Mouse (Mus musculus): ENCODE measurements around the gene Rnf185.

Gene Rnf185

DNA sequence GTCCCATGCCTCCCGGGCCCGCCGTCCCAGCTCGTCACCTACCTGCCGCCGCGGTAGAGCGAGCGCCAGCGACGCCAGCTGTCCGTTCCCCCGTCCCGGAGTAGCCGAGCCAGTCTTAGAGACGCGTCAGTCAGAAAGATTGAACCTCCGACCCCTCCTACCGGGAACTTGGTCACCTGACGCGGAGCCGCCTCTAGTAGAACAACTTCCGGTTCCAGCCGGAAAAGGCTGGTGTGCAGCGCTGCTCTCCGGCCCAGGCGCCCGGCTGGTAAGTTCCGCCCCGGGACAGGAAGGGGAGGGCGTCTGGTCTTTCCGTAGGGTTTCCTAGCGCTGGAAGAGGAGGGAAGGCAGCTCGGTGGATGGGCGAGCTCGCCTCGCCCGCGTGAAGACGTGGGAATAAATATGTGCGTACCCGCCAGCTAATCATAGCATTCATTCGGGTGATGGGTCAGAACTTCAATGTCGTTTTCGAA, at the start of gene Rnf185:
Gene Rnf185, minus strand, starts transcription at position 197 of the 473 bp plus-strand sequence.
- in situ Hi-C loops (cut with MboI; ENCODE audit: low sequenced_read_pairs) = no loop called here

GRCm38 (mm10) chr11:3497296-3497695, 45.1 kb upstream of the Rnf185 start:
- in situ Hi-C loops (cut with MboI; ENCODE audit: low sequenced_read_pairs) = no loop called here

GRCm38 (mm10) chr11:3496756-3497155, 44.6 kb upstream of the Rnf185 start:
- in situ Hi-C loops (cut with MboI; ENCODE audit: low sequenced_read_pairs) = no loop called here

GRCm38 (mm10) chr11:3495496-3495895, 43.3 kb upstream of the Rnf185 start:
- in situ Hi-C loops (cut with MboI; ENCODE audit: low sequenced_read_pairs) = no loop called here

- in situ Hi-C loops (cut with MboI; ENCODE audit: low sequenced_read_pairs) = no loop called here
These were observed 42.7 kb upstream of the Rnf185 start for GRCm38 (mm10) chr11:3494857-3495256.

GRCm38 (mm10) chr11:3492748-3493147, 40.6 kb upstream of the Rnf185 start:
- in situ Hi-C loops (cut with MboI; ENCODE audit: low sequenced_read_pairs) = no loop called here

DNA sequence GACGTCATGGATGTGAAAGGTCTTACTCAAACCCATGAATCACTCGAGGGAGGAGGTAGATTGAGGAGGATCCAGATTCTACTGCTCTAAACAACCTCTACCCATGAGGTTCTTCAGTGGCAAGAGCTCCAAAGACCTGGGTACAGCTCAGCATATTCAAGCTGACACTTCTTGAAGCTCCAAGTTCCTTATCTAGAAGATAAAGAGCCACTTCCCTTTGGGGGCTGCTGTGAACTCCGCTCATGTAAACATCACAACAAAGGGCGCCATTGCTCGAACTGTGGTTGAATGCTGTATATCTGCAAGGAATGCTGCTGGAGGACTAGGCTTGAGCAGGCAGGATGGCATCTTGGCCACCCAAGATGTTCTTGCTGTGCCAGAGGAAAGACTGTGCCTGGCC, 36.9 kb upstream of the Rnf185 start:
- in situ Hi-C loops (cut with MboI; ENCODE audit: low sequenced_read_pairs) = no loop called here

DNA sequence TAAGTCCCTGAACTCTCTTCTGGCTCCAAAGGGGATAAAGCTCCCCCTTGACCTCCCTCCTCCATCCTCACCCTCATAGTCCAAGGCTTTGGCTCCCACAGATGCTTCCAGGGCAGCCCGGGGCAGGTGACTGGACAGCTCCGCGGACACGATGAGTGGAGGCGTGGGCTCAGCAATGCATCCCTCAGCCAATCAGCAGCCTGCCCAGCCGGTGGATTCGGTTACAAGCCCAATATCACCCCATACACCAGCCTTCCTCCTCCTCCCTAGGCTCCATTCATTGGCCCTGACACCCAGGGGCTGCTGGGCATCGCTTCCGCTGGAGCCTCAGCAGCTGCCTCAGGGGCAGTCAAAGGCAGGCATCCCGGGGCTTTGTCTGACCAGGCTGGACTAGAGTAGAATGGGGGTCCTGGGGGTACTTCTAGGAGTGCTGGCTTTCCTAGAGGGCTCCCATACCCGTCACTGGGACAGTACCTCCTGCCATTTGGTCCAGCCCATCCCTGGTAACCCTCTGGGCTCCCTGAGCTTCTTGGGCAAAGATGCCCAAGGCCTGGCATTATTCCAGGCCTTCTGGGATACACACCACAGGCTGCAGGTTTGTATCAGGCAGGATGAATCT, 35.9 kb upstream of the Rnf185 start, which contains the start of gene Pla2g3:
Gene Pla2g3, plus strand, starts transcription at position 333 of the 619 bp plus-strand sequence.
- in situ Hi-C loops (cut with MboI; ENCODE audit: low sequenced_read_pairs) = no loop called here

DNA sequence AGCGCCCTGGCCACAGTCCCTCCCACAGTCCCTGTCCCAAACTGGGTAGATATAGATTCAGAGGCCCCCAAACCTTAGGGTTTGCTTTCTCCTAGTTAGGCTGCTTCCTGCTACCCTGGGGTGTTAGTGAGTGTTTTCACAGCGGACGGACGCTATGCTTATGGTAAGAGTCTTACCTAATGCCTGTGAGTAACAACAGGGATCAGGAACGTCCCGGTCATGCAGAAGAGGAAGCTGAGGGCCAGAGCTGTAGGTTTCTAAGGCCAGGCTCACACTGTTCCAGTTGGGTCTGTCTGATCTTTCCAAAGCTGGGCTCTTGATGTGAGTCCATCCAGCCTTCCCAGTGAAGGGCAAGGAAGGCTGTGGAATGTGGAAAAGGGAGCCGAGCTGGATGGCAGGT, 34.2 kb upstream of the Rnf185 start:
- in situ Hi-C loops (cut with MboI; ENCODE audit: low sequenced_read_pairs) = no loop called here

GRCm38 (mm10) chr11:3483980-3484642, 31.9 kb upstream of the Rnf185 start:
- in situ Hi-C loops (cut with MboI; ENCODE audit: low sequenced_read_pairs) = no loop called here

GRCm38 (mm10) chr11:3475489-3475888, 23.3 kb upstream of the Rnf185 start:
- in situ Hi-C loops (cut with MboI; ENCODE audit: low sequenced_read_pairs) = loop anchor here (10.0 kb wide), 1 partner anchor 319 kb away; no protein-coding TSS in a partner anchor

- in situ Hi-C loops (cut with MboI; ENCODE audit: low sequenced_read_pairs) = loop anchor here (5.0 to 10.0 kb wide), 2 partner anchors 43 to 320 kb away; no protein-coding TSS in a partner anchor
These were observed 22.4 kb upstream of the Rnf185 start for GRCm38 (mm10) chr11:3474480-3475115.

DNA sequence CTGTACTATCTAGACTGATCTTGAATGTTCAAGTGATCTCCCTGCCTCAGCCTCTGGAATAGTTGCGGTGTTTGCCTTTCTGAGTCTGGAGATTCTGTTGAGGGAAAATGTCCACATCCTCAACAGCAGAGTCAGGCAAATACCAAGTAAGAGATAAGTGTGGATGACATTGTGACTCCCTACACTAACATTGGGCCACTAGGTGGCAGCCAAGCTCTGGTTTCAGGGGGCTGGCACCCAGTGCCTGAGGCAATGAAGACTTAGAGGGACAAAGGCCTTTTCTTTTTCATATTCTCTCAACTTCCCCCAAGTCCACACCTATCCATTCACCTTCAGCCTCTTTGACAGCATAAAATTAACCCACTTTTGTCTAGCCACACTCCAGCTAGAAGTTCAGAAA, 20.3 kb upstream of the Rnf185 start:
- in situ Hi-C loops (cut with MboI; ENCODE audit: low sequenced_read_pairs) = loop anchor here (5.0 to 10.0 kb wide), 2 partner anchors 45 to 322 kb away; no protein-coding TSS in a partner anchor

DNA sequence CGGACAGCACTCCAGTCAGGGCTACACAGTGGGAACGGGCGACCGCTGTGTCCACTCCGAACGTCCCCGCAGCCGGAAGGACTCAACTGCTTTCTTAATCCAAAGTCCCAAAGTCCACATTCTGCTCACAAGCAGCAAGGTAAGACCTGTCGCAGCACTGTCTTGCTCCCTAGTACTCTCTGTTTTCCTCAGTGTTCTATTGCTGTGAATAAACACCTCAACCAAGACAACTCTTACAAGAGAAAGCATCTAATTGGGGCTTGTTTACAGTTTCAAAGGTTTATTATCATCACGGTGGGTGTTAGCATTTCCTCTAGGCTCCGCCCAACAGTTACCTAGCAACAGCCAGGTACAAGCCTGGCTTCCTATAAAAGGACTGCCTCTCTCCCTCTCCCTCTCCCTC, 19.3 kb upstream of the Rnf185 start:
- in situ Hi-C loops (cut with MboI; ENCODE audit: low sequenced_read_pairs) = loop anchor here (5.0 to 10.0 kb wide), 2 partner anchors 46 to 323 kb away; no protein-coding TSS in a partner anchor

- in situ Hi-C loops (cut with MboI; ENCODE audit: low sequenced_read_pairs) = no loop called here
These were observed 10.7 kb upstream of the Rnf185 start for GRCm38 (mm10) chr11:3462846-3463245.

GRCm38 (mm10) chr11:3459105-3459468, 6.9 kb upstream of the Rnf185 start:
- in situ Hi-C loops (cut with MboI; ENCODE audit: low sequenced_read_pairs) = no loop called here

DNA sequence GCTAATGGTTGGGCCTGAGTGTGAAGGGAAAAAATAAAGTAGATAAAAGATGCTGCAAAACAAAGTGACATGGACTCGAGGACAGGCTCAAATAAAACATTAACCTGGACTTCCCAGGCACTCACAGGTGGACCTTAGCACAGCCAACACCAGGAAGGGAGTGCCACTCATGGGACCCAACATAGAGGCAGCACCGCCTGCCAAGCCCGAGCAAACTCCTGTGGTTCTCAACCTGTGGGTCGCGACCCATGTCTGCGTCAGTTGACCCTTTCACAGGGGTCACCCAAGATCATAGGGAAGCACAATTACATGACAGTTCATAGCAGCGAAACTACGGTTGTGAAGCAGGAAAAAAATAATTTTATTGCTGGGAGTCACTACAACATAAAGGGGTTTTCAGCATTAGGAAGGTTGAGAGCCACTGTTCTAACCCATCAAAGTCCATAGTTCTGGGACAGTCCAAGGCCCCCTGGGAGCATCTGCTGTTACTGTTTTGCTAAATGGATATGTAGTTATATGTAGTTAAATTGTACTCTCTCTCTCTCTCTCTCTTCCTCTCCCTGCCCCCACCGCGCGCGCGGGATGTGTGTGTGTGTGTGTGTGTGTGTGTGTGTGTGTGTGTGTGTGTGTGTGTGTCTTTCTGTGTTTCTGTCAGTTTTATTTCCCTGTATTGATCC, 6.4 kb upstream of the Rnf185 start:
- in situ Hi-C loops (cut with MboI; ENCODE audit: low sequenced_read_pairs) = no loop called here

DNA sequence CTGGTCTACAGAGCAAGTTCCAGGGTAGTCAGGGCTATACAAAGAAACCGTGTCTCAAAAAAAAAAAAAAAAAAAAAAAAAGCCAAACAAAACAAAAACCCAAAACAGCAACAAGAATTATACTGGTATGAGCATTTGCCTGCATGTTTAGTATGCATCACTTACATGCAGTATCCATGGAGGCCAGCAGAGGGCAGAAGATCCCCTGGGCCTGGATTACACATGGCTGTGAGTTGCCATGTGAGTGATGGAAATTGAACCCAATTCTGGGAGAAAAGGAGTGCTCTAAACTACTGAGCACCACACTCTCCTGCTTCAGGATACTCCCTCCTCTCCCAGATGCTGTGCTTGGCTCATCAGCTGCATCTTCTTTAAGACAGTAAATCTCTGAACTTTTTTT, 4.2 kb upstream of the Rnf185 start:
- in situ Hi-C loops (cut with MboI; ENCODE audit: low sequenced_read_pairs) = no loop called here

- in situ Hi-C loops (cut with MboI; ENCODE audit: low sequenced_read_pairs) = no loop called here
These were observed 2.3 kb upstream of the Rnf185 start for GRCm38 (mm10) chr11:3454506-3454905.

DNA sequence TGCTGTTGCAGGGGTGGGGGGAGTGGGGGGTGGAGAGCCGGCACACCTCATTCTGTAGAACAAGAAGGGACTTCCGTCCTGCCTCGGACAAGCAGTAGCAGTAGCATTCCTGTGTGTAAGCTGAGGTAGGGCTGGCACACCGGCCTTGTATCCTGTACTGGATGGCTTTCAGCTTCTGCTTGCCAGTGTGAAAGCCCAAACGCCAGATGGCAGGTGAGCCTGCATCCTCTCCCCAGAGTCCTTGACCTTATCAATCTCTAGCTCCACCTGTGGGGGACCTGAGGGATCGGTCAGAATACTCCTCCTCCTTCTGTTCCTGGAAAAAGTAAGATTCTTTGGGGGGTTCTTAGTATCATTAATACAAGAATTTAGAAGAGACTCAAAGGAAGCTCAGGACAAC, 1.3 kb upstream of the Rnf185 start:
- in situ Hi-C loops (cut with MboI; ENCODE audit: low sequenced_read_pairs) = no loop called here

DNA sequence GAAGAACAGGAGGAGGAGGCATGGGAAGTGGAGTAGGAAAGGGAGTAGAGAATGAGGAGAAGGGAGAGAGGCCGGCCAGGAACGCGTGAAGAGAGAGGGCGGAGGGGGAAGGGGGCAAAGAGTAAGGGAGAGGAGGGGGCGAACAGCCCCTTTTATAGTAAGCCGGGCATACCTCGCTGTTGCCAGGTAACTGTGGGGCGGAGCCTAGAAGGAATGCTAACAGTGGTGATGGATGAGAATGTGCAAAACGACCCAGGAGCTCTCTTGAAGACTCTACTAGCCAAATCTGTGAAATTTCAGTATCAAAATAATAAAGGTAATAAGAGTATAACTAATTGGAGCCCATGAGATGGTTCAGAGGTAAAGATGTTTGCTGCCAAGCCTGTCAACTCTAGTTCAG, 606 bp upstream of the Rnf185 start:
- in situ Hi-C loops (cut with MboI; ENCODE audit: low sequenced_read_pairs) = no loop called here

Measured in CH12F3 (cell line).